Mouse (Mus musculus): ENCODE measurements around the gene Syn1. TPM values are rescaled to one million over a fixed set of nuclear protein-coding genes. Genes with fewer than 3 reads are reported as not detected.

The Syn1 gene
- polyA plus RNA-seq, 1 experiment from 2014 or later = 0.06 TPM

DNA sequence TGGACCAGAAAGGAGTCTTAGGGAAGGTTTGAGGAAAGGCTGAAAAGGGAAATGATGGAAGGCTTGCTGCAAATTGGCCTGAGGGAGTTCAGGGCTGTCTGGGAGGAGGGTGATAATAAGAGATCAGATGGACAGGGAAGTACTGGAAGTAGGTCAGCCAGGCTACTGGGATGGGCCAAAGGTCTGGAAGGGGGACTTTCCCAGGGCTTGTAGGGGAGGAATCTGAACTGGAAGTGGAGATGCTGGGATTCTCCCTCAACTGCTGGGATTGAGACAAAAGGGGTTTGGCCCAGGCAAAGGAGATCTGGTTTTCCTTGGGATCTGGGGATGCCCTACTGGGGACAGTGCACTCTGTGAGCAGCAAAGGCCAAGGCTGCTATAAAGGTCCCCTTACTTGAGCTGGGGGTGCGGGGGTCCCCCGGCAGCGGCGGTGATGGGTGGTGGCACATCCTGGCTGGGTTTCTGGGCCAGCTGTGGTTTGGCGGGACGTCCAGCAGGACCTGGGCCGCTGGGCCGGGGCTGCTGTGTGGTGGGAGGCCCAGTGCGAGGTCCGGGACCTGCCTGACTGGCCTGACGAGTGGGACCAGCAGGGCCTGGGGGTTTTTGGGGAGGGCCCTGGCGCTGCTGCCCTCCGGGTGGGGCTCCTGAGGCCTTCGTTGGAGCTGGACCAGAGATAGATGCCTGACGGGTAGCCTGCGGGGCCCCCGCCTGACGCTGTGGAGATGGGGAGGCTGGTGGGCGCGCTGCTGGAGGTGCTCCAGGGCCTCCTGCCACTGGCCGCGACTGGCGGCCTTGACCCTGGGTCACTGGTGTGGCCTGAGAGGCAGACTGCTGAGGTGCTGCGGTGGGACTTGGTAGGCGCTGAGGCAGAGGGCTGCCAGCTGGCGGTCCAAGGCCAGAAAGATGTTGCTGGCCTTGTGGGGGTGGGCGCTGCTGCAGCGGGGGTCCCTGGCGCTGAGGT, 58.4 kb downstream of the Syn1 start:
- peak overlapping the region; percentile 15 for H3K4me2 ChIP-seq
- H3K9me3 ChIP-seq (replicated peaks) = no peaks in the 10 kb centered on the region
- 0 out of 2 replicates have a peak, but pooled peaks have one; percentile 28 for ATAC-seq (ENCODE audit: insufficient read depth)
- H3K4me1 ChIP-seq (replicated peaks) = peaks cover 7% of the 10 kb centered on the region; the same call in 1 of the 2 replicates
- H3K27me3 ChIP-seq = no peaks in the 10 kb centered on the region
- H3K9ac ChIP-seq = no peak overlapping the region
- H3K27ac ChIP-seq (replicated peaks) = no peak overlapping the region
- WGBS (ENCODE audit: insufficient replicate concordance) = 45% methylated on average over 29 of the region's 29 CpGs
- no peak overlapping the region for H3K4me3 ChIP-seq (replicated peaks)
- peaks cover 6% of the 10 kb centered on the region; the same call in 1 of the 2 replicates for H3K36me3 ChIP-seq (replicated peaks)

DNA sequence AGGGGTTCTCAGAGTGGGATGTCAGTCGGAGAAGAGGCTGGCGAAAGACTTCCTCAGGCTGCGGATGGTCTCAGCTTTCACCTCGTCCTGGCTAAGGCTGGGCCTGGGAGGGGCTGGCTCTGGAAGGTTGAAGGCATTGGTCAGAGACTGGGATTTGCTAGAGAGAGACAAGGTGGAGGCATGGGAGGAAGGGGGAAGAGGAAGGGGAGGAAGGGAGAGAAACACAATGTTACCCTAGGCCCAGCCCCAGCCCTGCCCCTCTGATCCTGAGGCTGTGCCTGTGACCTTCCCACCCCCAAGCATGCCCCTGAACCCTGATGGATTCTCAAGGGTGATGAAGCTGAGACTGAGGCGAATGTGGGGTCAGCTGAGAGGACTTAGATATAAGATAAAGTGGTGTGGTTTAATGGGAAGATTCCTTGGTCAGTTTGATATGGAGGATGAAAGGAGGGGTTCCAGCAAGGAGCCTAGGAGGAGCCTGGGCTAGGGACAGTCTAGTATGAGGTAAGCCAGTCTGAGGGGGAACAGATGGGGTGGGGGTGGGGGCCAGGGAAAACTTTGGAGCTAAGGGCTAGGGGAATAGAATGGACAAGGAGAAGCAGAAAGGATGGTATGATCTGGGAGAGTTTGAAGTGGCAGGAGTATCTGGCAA, 59.2 kb downstream of the Syn1 start:
- H3K4me3 ChIP-seq (replicated peaks) = no peak overlapping the region
- H3K4me1 ChIP-seq (replicated peaks) = peaks cover 7% of the 10 kb centered on the region; the same call in 1 of the 2 replicates
- no peaks in the 10 kb centered on the region for H3K27me3 ChIP-seq
- H3K9me3 ChIP-seq (replicated peaks) = no peaks in the 10 kb centered on the region
- WGBS (ENCODE audit: insufficient replicate concordance) = 42% methylated on average over 5 of the region's 5 CpGs
- no peak overlapping the region for H3K9ac ChIP-seq
- no peak overlapping the region for H3K27ac ChIP-seq (replicated peaks)
- ATAC-seq (ENCODE audit: insufficient read depth) = no peak
- H3K4me2 ChIP-seq = no peak overlapping the region
- H3K36me3 ChIP-seq (replicated peaks) = peaks cover 7% of the 10 kb centered on the region; the same call in 1 of the 2 replicates

DNA sequence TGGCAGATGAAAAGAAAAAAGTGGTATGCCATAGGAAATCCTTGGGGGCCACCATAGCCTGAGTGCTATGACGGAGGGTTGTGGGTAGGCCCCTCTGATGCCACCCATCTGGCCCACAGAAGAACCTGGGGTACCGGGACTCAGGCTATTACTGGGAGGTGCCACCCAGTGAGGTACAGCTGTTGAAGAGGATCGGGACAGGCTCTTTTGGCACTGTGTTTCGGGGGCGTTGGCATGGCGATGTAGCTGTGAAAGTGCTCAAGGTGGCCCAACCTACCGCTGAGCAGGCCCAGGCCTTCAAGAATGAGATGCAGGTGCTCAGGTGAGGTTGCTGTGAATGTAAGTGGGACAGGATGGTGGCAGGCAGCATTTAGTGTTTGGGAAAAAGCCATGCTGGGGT, 67.0 kb downstream of the Syn1 start:
- no peak overlapping the region for H3K4me2 ChIP-seq
- no peak overlapping the region for H3K27ac ChIP-seq (replicated peaks)
- ATAC-seq (ENCODE audit: insufficient read depth) = no peak
- H3K4me1 ChIP-seq (replicated peaks) = peaks cover 7% of the 10 kb centered on the region
- H3K9me3 ChIP-seq (replicated peaks) = no peaks in the 10 kb centered on the region
- H3K36me3 ChIP-seq (replicated peaks) = peaks cover 41% of the 10 kb centered on the region
- H3K27me3 ChIP-seq = no peaks in the 10 kb centered on the region
- no peak overlapping the region for H3K9ac ChIP-seq
- 81% methylated on average over 7 of the region's 7 CpGs for WGBS (ENCODE audit: insufficient replicate concordance)
- no peak overlapping the region for H3K4me3 ChIP-seq (replicated peaks)

DNA sequence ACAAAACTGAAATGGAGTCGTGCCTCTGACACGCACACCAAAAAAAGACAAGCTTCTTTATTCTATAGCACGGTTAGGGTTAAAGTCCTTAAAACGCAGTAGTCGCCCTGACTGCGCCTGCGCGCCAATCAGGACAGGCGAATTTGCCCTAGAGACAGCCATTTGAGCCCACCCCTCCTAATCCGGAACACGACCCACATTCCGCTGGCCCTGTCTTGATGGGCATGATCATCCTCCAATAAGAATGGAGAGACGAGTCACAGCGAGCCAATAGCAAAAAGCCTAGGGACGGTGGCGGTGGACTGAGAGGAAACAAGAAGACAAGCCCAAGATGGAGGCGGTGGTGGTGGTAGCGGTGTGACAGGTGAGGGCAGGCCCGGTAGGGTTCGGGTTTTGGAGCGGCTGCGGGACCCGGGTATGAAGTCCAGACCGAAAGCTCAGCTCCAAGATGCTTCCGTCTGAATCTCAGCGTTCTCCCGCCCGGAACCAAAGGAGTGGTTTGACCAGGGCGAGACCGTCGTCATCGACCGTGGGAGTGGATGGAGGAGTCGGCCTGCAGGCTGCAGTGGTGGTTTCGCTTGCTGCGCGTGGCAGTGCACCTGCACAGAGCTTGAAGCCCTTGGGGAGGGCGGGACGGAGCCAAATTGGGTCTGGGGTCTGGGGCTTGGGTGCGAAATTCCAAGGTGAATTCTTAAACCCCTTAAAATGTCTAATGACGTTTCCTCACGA, 72.4 kb downstream of the Syn1 start:
- Histone ChIP-seq H3K27me3 (no peaks in the 10 kb centered on the region), H3K4me2 (peak overlapping the region; percentile 72), H3K9me3 (replicated peaks) (no peaks in the 10 kb centered on the region), H3K9ac (peak overlapping the region; percentile 64), H3K4me1 (replicated peaks) (peaks cover 7% of the 10 kb centered on the region), H3K4me3 (replicated peaks) (peak overlapping the region; percentile 69), H3K27ac (replicated peaks) (no peak overlapping the region), H3K36me3 (replicated peaks) (peaks cover 26% of the 10 kb centered on the region)
- WGBS (ENCODE audit: insufficient replicate concordance) = 12% methylated on average over 42 of the region's 42 CpGs
- ATAC-seq (ENCODE audit: insufficient read depth) = peak; percentile 97

DNA sequence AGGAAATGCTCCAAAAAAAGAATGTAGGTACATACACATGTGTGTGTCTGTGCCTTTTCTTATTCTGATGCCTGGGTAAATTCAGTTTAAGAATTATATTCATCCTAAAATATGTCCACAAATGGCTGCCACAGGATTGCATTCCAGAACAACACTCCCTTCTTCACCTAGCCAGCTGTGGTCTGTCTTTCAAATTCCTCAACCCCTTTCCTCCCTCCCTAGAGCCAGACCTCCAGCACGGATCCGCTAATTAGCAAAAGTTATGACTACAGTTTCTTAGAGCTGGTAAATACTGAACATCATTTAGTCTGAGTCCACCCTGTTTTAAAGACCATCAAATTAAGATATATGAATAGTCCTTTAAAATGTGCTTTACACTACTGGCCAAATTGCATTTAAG, 73.0 kb downstream of the Syn1 start:
- no peaks in the 10 kb centered on the region for H3K9me3 ChIP-seq (replicated peaks)
- H3K4me3 ChIP-seq (replicated peaks) = peak overlapping the region; percentile 69
- no peaks in the 10 kb centered on the region for H3K27me3 ChIP-seq
- H3K4me2 ChIP-seq = peak overlapping the region; percentile 72
- no peak for ATAC-seq (ENCODE audit: insufficient read depth)
- WGBS (ENCODE audit: insufficient replicate concordance) = 34% methylated on average over 2 of the region's 2 CpGs
- H3K4me1 ChIP-seq (replicated peaks) = peaks cover 7% of the 10 kb centered on the region
- H3K27ac ChIP-seq (replicated peaks) = no peak overlapping the region
- H3K9ac ChIP-seq = no peak overlapping the region
- peaks cover 20% of the 10 kb centered on the region for H3K36me3 ChIP-seq (replicated peaks)

DNA sequence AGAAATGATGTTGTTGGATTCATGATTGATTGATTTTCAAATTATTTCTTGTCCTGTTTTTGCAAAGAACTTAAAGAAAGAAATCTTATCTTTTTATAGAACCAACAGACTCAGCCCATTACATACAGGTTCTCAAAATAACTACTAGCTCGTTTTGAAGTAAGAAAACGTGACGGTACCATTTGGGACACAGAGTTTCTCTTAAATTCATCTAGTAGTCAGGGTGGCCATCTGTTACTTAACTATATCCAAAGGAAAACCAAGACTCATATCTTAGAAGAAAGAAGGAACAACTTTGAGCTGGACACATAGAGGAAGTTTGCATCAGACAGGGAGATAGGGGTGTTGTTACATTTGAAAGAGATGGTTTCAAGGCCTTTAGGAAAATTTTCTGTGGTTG, 73.6 kb downstream of the Syn1 start:
- Histone ChIP-seq H3K27ac (replicated peaks) (no peak overlapping the region), H3K36me3 (replicated peaks) (peaks cover 19% of the 10 kb centered on the region), H3K9ac (no peak overlapping the region), H3K4me2 (no peak overlapping the region), H3K9me3 (replicated peaks) (no peaks in the 10 kb centered on the region), H3K4me3 (replicated peaks) (no peak overlapping the region), H3K4me1 (replicated peaks) (peaks cover 7% of the 10 kb centered on the region), H3K27me3 (no peaks in the 10 kb centered on the region)
- ATAC-seq (ENCODE audit: insufficient read depth) = no peak
- WGBS (ENCODE audit: insufficient replicate concordance) = 62% methylated on average over 3 of the region's 3 CpGs

DNA sequence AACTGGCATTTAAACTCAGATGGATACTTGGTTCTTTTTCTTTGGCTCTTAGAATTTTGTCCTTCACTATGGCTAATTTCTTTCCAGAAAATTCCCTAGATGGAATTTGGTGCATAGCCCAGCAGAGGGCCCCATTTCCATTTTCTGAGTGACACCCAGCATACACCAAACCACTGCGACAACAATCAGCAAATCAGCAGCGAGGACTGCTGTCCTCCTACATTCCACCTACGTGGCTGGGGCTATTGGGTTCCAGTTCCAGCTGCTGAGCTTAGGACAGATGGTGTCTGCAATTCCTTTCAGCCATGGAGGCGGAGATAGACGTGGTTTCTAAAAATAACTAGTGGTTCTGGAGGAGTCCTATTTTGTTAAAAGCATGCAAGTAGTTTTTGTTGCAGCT, 91.9 kb downstream of the Syn1 start:
- Histone ChIP-seq H3K9ac (no peak overlapping the region), H3K4me2 (no peak overlapping the region), H3K27me3 (no peaks in the 10 kb centered on the region), H3K4me3 (replicated peaks) (no peak overlapping the region), H3K9me3 (replicated peaks) (no peaks in the 10 kb centered on the region), H3K27ac (replicated peaks) (no peak overlapping the region), H3K36me3 (replicated peaks) (no peaks in the 10 kb centered on the region), H3K4me1 (replicated peaks) (no peaks in the 10 kb centered on the region)
- 22% methylated on average over 5 of the region's 5 CpGs for WGBS (ENCODE audit: insufficient replicate concordance)
- no peak for ATAC-seq (ENCODE audit: insufficient read depth)

DNA sequence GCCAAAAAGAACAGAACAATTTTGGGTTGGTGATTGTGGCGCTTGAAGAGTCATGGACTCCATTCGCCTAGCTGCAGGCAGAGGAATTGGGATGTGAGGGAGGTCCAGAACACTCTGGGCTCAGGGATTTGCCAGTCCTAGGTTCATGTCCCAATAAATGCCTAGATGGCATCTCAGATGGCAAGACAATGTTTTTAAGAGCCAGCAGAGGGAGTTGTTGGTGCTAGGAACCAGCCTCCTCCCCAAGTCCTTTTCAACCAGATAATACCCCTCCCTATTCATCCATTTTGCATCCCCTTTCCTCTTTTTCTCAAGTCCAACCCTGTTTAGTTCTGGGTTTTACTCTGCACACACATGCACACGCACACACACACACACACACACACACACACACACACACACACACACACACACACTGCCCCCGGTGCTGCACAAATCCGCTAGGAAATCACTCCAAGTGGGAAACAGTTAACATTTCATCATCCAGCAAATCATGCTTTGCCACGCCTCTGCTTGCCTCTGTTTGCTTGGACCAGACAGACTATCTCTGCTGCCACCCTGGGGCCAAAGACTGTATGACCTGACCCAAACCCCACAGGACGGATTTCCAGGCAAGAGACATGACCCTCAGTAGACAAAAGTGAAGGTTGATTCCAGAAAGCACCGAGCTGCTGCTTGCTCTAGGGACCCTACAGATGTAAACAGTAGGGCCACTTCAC, 100.9 kb downstream of the Syn1 start:
- H3K4me2 ChIP-seq = peak overlapping the region; percentile 64
- H3K9ac ChIP-seq = no peak overlapping the region
- WGBS (ENCODE audit: insufficient replicate concordance) = 31% methylated on average over 8 of the region's 8 CpGs
- H3K36me3 ChIP-seq (replicated peaks) = no peaks in the 10 kb centered on the region
- no peaks in the 10 kb centered on the region for H3K9me3 ChIP-seq (replicated peaks)
- no peaks in the 10 kb centered on the region for H3K27me3 ChIP-seq
- H3K27ac ChIP-seq (replicated peaks) = no peak overlapping the region
- H3K4me3 ChIP-seq (replicated peaks) = peak overlapping the region; percentile 39
- 0 out of 2 replicates have a peak, but pooled peaks cover 5% of the 10 kb centered on the region for H3K4me1 ChIP-seq (replicated peaks)
- no peak for ATAC-seq (ENCODE audit: insufficient read depth)

DNA sequence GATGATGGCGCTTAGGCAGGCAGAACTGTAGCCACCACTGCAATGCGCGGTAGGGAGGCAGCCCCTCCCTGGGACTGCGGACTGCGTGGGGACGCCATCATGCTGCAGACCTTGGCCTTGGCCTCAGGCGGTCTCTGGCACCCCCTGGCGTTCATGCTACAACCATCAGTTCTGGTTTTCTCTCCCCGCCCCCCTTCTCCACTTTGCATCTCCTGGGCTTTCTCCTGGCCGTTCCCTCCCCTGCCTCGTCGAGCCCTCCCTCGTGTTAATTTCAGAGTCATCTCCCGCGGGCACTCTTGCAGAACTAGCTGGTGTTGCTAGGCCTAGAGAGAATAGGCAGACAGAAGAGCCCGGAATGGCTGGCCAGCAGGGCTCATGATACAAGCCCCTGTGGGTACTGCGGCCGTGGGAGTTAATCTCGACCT, 101.6 kb downstream of the Syn1 start:
- Histone ChIP-seq H3K9ac (no peak overlapping the region), H3K36me3 (replicated peaks) (no peaks in the 10 kb centered on the region), H3K4me3 (replicated peaks) (peak overlapping the region; percentile 39), H3K4me1 (replicated peaks) (0 out of 2 replicates have a peak, but pooled peaks cover 5% of the 10 kb centered on the region), H3K27me3 (no peaks in the 10 kb centered on the region), H3K4me2 (peak overlapping the region; percentile 64), H3K27ac (replicated peaks) (no peak overlapping the region), H3K9me3 (replicated peaks) (no peaks in the 10 kb centered on the region)
- WGBS (ENCODE audit: insufficient replicate concordance) = 13% methylated on average over 19 of the region's 19 CpGs
- ATAC-seq (ENCODE audit: insufficient read depth) = peak; percentile 70

DNA sequence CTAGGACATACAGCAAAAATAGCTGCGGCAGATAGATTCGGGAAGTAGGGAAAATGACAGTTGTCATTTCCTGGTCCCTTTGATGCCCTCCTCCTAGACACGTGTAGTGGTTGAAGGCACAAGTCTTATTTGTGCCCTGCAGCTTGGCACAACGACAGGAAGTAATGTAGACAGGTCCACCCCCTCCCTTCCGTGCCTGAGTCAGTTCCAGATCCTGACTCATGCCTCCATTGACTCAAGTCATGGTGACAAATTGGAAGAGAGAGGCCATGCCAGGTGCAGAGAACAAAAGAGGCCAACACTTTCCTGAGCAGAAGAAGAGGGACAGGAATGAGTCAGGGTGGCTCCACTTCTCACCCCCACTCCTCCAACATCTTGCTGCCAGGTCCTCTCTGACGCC, 103.8 kb downstream of the Syn1 start:
- Histone ChIP-seq H3K27ac (replicated peaks) (no peak overlapping the region), H3K27me3 (no peaks in the 10 kb centered on the region), H3K9ac (no peak overlapping the region), H3K4me1 (replicated peaks) (0 out of 2 replicates have a peak, but pooled peaks cover 5% of the 10 kb centered on the region), H3K36me3 (replicated peaks) (no peaks in the 10 kb centered on the region), H3K4me2 (no peak overlapping the region), H3K9me3 (replicated peaks) (no peaks in the 10 kb centered on the region), H3K4me3 (replicated peaks) (no peak overlapping the region)
- 35% methylated on average over 6 of the region's 6 CpGs for WGBS (ENCODE audit: insufficient replicate concordance)
- no peak for ATAC-seq (ENCODE audit: insufficient read depth)
